ENCODE assay signal across 9 mouse cellular contexts in the genomic region with DNA sequence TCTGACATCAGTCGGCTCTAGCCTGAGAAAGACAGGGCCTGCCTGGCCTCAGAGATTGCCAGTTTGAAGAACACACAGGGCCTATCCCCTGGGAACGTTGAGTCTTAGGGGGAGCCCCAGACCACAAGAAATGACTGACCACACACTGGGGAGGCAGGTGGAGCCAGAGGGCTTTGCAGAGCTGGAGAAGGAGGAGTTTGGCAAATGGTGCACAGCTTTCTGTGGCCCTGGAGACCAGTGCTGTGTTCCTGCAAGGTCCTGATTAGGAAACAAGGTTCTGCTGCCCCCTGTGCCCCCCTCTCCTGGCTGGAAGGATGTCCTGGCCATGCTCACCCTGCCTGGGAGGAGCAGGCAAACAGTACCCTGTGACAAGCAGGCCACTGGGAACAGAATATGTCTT.
DNase-seq lines count a peak whose midpoint lies in the region; ATAC-seq and TF ChIP-seq lines count a peak whose summit lies in the region.
"Had no signal": no experiment of that assay in that cellular context is flagged by ENCODE, and none has a peak within 500 bp of the region (broad histone marks: within the 10 kb centered on the region; RNA-seq: fewer than 3 reads in every experiment).

No protein-coding gene starts in this region.

- no peak overlapping the region for H3K9ac ChIP-seq in stomach, postnatal 0 days (ENCODE audit: low read length)
- H3K9ac ChIP-seq: neural tube, embryonic 12.5 days had no signal

- H3K27me3 ChIP-seq in stomach, postnatal 0 days (ENCODE audit: control insufficient read depth, insufficient read depth, low read length): no peaks in the 10 kb centered on the region
- H3K27me3 ChIP-seq: neural tube, embryonic 12.5 days had no signal

- no peak overlapping the region for H3K27ac ChIP-seq in stomach, postnatal 0 days (replicated peaks)
- H3K27ac ChIP-seq: neural tube, embryonic 12.5 days had no signal

- peak; percentile 63 for TF ChIP-seq CTCF in stomach, postnatal 0 days (IDR thresholded peaks at IDR 0.05; ENCODE audit: low read depth)

- no peak overlapping the region for H3K4me2 ChIP-seq in stomach, postnatal 0 days (replicated peaks; ENCODE audit: low read depth)
- H3K4me2 ChIP-seq: neural tube, embryonic 12.5 days had no signal

- no peak for DNase-seq in frontal cortex, postnatal 14 days (ENCODE audit: low spot score in 2 of 2)
- peak; percentile 48 for DNase-seq in testis, postnatal 14 days (ENCODE audit: low spot score)
- DNase-seq in testis, postnatal 10 days (ENCODE audit: low spot score): no peak
- DNase-seq in heart, postnatal 10 days: peak; percentile 79 to 86
- DNase-seq in stomach, postnatal 0 days (ENCODE audit: low spot score): no peak
- DNase-seq in c-Kit-positive CD71-positive TER-119-positive erythroid progenitor cells, embryonic 14.5 days (ENCODE audit: low spot score): no peak
- DNase-seq in cerebellum, adult 9-11 months: no peak

- TF ChIP-seq EP300 in stomach, postnatal 0 days (optimal IDR thresholded peaks at IDR 0.05): no peak

- peak; percentile 52; the same call in 1 of the 2 replicates for ATAC-seq in frontal cortex, adult (ENCODE audit: low TSS enrichment)
- ATAC-seq in stomach, postnatal 0 days (ENCODE audit: low FRiP score, low TSS enrichment): no peak

- intact Hi-C loops in heart, postnatal 10 days (cut with DNase I): loop anchor here (2.0 kb wide), 2 partner anchors 33 to 217 kb away; partner anchors contain the start of gene Vegfa

- 26% methylated on average over 2 of the region's 2 CpGs for WGBS in stomach, postnatal 0 days

- H3K9me3 ChIP-seq in stomach, postnatal 0 days (ENCODE audit: control insufficient read depth, low read length): no peaks in the 10 kb centered on the region
- H3K9me3 ChIP-seq: neural tube, embryonic 12.5 days had no signal

- no peak overlapping the region for H3K4me3 ChIP-seq in stomach, postnatal 0 days (ENCODE audit: low read depth, low read length)
- H3K4me3 ChIP-seq: neural tube, embryonic 12.5 days had no signal

- H3K36me3 ChIP-seq in stomach, postnatal 0 days (ENCODE audit: control insufficient read depth, insufficient read depth, low read length): no peaks in the 10 kb centered on the region
- H3K36me3 ChIP-seq: neural tube, embryonic 12.5 days had no signal

- no peaks in the 10 kb centered on the region for H3K4me1 ChIP-seq in stomach, postnatal 0 days (replicated peaks; ENCODE audit: control insufficient read depth, insufficient read depth)

Comparison
In these comparisons a context has a peak if more than half of its experiments do, and no peak if none do; other contexts are left out.
1. DNase-seq: peak in testis, postnatal 14 days (single experiment) and heart, postnatal 10 days (2 of 2); none in frontal cortex, postnatal 14 days (0 of 2), testis, postnatal 10 days (single experiment), stomach, postnatal 0 days (single experiment), c-Kit-positive CD71-positive TER-119-positive erythroid progenitor cells, embryonic 14.5 days (single experiment) and cerebellum, adult 9-11 months (single experiment).